Comparison of ENCODE assay signal across 16 mouse cellular contexts in genomic region chr11:44727821-44728220, GRCm38 (mm10).
"Had no signal": no experiment of that assay in that cellular context is flagged by ENCODE, and none has a peak within 500 bp of the region (broad histone marks: within the 10 kb centered on the region; RNA-seq: fewer than 3 reads in every experiment).

No protein-coding gene starts in this region.

- H3K9me3 ChIP-seq: liver, embryonic 13.5 days; liver, embryonic 15.5 days; megakaryocyte, embryonic 14.5 days; midbrain, embryonic 12.5 days; neural tube, embryonic 12.5 days; stomach, embryonic 15.5 days had no signal

- H3K36me3 ChIP-seq: liver, embryonic 13.5 days; liver, embryonic 15.5 days; midbrain, embryonic 12.5 days; neural tube, embryonic 12.5 days; stomach, embryonic 15.5 days had no signal

- DNase-seq: liver, embryonic 13.5 days; lung, adult 18-20 months; lung, postnatal 10 days; lung, postnatal 36 days; midbrain, embryonic 14.5 days; right cerebral cortex, postnatal 14 days; thymus, adult 2 months; thymus, postnatal 36 days had no signal

- H3K27me3 ChIP-seq: liver, embryonic 13.5 days; liver, embryonic 15.5 days; megakaryocyte, embryonic 14.5 days; midbrain, embryonic 12.5 days; neural tube, embryonic 12.5 days; stomach, embryonic 15.5 days had no signal

- H3K4me3 ChIP-seq: liver, embryonic 13.5 days; liver, embryonic 15.5 days; megakaryocyte, embryonic 14.5 days; midbrain, embryonic 12.5 days; neural tube, embryonic 12.5 days; stomach, embryonic 15.5 days had no signal

- H3K27ac ChIP-seq: liver, embryonic 13.5 days; liver, embryonic 15.5 days; macrophage; midbrain, embryonic 12.5 days; neural tube, embryonic 12.5 days; stomach, embryonic 15.5 days; stomach, postnatal 0 days had no signal

- H3K4me1 ChIP-seq: liver, embryonic 13.5 days; liver, embryonic 15.5 days; megakaryocyte, embryonic 14.5 days; stomach, embryonic 15.5 days had no signal

- H3K9ac ChIP-seq: liver, embryonic 13.5 days; liver, embryonic 15.5 days; lung, embryonic 14.5 days; midbrain, embryonic 12.5 days; neural tube, embryonic 12.5 days; stomach, embryonic 15.5 days had no signal

- H3K4me2 ChIP-seq: liver, embryonic 13.5 days; liver, embryonic 15.5 days; lung, embryonic 14.5 days; midbrain, embryonic 12.5 days; neural tube, embryonic 12.5 days; stomach, embryonic 15.5 days had no signal
